Mouse (Mus musculus): ENCODE data around the gene Prp2.
"Not testable (repeated sequence)": the region's sequence is repeated elsewhere in the genome, so short reads cannot be mapped to it uniquely, and the experiment has no call there.

Prp2 gene

DNA sequence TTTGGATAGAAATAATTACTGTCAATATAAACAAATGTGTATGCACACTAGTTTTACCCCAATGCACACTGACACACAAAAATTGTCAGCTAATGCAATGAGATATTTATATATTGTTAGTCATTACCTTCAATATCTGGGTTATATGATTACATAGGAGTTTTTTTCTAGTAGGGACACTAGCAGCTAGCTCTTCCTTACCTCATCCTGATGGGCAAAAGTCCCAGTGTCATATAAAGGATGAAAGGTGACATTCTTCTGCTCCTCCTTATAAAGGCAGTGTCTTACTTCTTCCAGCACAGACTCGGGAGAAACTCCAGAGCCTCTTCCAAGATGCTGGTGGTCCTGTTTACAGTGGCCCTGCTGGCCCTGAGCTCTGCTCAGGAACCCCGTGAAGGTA lies at the start of gene Prp2:
Gene Prp2 (plus strand): TSS at position 301 of the 400 bp plus-strand sequence.
- not testable (repeated sequence) for DNase-seq

DNA sequence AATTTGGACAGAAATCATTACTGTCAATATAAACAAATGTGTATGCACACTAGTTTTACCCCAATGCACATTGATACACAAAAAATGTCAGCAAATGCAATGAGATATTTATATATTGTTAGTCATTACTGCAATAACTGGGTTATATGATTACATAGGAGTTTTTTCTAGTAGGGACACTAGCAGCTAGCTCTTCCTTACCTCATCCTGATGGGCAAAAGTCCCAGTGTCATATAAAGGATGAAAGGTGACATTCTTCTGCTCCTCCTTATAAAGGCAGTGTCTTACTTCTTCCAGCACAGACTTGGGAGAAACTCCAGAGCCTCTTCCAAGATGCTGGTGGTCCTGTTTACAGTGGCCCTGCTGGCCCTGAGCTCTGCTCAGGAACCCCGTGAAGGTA lies 26.2 kb upstream of the Prp2 start, which contains the start of gene Prh1:
Gene Prh1 (plus strand): TSS at position 301 of the 400 bp plus-strand sequence.
- not testable (repeated sequence) for DNase-seq

DNA sequence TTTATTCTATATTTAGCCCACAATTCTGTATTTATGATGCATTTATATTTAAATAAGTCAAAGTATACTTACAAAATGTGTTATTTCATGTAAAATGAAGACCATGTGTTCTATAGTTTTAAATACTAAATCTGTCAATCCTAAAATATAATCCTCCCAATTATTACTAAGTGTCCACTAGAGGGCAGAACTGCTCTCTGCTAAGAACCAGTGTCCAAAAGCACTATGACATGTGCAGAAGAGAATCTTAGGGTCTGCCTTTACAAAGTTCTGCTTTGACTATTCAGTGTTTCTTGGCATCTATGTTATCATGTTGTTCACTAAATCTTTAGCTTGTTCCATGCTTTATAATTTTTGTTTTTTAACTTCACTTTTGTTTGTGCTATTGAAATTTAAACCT lies 53.7 kb downstream of the Prp2 start:
- no peak for DNase-seq

All from right cerebral cortex, postnatal 14 days (tissue).